Mouse (Mus musculus) erythroblast, embryonic 14.5 days (primary cell): Measurements from ENCODE around the gene Slit2.

Source experiments
- GATA1 ChIP-seq: IDR thresholded peaks from 2 replicates; pipeline ENCODE4 v1.6.1; 2012; ENCODE audit warnings: low read length, inconsistent platforms, mixed read lengths
- TAL1 ChIP-seq: IDR thresholded peaks from 3 replicates; pipeline ENCODE4 v1.6.1; 2012; ENCODE audit warnings: low read length, inconsistent platforms, mixed read lengths

GRCm38 (mm10) chr5:47981951-47982350, 987 bp upstream of the Slit2 start:
- TF ChIP-seq GATA1 (no peak), TAL1 (no peak)
